Mouse (Mus musculus) common myeloid progenitor, adult 5-6 weeks (primary cell): ENCODE results near the gene Stxbp3. TPM values are rescaled to one million over a fixed set of nuclear protein-coding genes. Genes with fewer than 3 reads are reported as not detected.

ENCODE experiments used
- ATAC-seq: replicated peaks from 2 replicates; pipeline ENCODE4 v1.8.0; 2016; ENCODE audit warnings: low read depth, mild to moderate bottlenecking, moderate TSS enrichment, inconsistent platforms; ENCODE audit not compliant: poor library complexity, severe bottlenecking
- total RNA-seq: library from RNA; stranded (forward); fragments of 200-1000, 187-1606 nt; gene quantifications from 2 replicates; pipeline ENCODE4 v1.2.3, GENCODE M21; 2017

The Stxbp3 gene
- total RNA-seq, 1 experiment from 2014 or later, result 36.5 TPM

DNA sequence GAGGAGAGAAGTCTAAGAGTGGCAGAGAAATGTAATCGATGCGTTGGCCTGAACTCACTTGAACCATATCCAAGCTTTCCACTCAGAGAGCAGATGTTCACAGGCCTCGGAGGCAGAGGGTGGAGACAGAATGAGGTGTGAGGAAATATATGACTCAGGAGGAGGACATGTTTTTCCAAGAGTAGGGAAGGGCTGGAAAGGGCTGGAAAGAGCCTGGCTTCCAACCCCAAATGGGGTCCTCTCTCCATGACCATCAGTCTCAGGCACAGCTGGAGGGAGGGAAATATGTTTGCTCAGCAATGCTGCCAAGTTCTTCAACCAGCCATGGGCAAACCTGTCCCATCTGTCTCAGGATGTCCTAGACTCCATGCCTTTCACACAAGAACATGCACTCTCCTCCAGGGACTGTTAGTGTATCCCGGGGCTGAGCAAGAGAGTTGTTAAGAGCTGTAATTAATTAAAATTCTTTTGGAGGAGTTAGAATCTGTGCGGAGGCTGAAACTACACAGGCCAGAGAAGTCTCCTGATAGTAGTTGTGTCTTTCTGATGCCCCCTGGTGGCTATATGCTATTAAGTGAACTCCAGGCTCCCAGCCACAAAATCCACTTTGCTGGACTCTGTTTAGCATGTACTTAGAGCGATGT is 69.5 kb downstream of the Stxbp3 start:
- ATAC-seq, result peak; percentile 80

DNA sequence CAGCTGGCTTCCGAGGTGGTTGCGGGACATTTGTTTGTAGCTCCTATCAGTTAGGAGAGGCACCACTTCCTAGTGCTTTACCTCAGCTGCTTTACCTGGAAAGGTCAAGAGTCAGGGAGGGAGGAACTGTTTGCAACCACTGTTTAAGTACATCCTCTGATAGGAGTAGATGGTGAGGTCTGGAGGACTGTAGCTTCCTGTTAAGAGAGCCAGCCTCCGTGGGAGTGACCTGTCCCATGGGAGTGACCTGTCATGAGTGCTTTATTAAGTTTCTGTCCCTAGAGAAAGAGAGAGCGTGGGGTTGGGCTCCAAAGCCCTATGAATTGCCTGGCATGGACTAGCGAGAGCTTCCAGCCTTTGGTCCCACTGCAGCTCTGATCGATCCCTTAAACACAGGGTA is 70.8 kb downstream of the Stxbp3 start:
- no peak for ATAC-seq

DNA sequence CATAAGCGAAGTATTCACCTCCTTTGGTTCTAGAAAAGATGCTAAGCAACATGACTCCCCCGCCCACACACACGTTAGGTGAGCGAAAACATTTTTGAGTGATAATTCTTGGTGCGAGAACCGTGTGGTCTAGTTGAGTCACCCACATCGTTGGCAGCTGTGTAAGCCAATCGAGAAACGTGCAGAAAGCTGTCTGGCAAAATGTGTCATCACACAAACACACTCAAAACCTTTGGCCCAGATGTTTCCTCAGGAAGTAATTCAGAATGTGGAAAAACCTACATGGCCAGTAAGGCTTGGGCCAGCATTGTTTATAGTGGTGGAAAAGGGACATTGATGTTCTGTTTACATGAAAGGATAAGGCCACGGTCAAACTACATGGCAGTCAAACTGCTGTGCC is 72.9 kb downstream of the Stxbp3 start:
- peak; percentile 39 for ATAC-seq

- ATAC-seq, result no peak
These were observed 73.4 kb downstream of the Stxbp3 start for GRCm38 (mm10) chr3:108766943-108767342.

DNA sequence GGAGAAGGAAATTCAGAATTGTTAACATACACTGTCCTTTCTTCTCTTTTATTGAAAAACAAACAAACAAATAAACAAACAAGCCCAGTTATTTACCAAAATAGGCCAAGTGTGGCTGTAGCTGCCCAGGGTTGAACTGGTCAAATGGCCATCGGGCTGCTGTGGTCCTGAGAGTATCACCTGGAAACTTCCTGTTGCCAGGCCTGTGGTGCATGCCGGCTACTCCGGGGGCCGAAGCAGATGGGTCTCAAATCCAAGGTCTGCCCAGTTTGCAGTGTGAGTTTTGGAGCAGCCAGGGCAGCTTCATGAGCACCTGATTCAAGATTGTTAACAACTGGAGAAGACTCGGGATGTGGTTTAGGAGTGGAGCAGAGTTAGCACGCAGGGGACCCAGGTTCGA is 74.8 kb downstream of the Stxbp3 start:
- no peak for ATAC-seq

GRCm38 (mm10) chr3:108764976-108765375 is 75.3 kb downstream of the Stxbp3 start:
- ATAC-seq, result peak; percentile 60; the same call in 1 of the 2 replicates

DNA sequence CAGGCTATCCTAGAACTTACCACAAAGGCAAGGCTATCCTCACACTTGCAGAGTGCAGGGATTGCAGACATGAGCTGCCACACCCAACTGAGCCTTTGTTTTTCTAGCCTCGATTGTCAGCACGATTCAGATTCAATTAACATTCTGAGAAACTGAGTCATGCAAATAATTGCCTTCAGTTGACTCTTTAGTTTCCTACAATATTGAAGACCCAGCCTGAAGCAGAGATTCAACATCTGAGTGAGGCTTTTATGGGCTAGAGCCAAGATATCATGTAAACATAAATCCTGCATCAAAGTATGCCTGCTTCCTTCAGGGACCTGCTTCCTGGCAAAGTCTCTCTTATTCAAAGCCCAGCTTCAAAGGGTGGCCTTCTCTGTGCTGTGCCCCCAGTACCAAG is 76.6 kb downstream of the Stxbp3 start:
- no peak for ATAC-seq

GRCm38 (mm10) chr3:108762597-108763111 is 77.7 kb downstream of the Stxbp3 start:
- ATAC-seq, result no peak

- no peak for ATAC-seq
These were observed 80.5 kb downstream of the Stxbp3 start for GRCm38 (mm10) chr3:108759566-108760420.

GRCm38 (mm10) chr3:108757570-108757969 is 82.8 kb downstream of the Stxbp3 start:
- ATAC-seq, result no peak

DNA sequence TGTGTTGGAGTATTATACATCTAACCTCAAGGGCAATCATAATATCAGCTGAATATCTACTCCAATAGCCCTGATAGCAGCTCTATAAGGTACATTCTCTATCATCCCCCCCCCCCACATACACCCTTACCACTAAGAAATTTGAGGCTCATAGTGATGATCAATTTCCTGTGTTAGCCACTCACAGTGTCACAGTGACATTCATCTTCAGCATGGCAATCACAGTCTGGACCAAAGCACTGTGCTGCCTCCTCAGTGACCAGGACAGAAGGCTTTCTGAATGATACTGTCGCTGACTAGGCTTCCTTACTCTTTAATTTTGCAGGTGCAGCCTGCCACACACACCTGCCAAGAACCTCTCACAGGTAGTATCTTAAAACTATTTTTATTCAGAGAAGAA is 84.2 kb downstream of the Stxbp3 start:
- ATAC-seq, result no peak

GRCm38 (mm10) chr3:108755542-108755941 is 84.8 kb downstream of the Stxbp3 start:
- no peak for ATAC-seq

GRCm38 (mm10) chr3:108754541-108754940 is 85.8 kb downstream of the Stxbp3 start:
- no peak for ATAC-seq

GRCm38 (mm10) chr3:108751691-108752090 is 88.6 kb downstream of the Stxbp3 start:
- 0 out of 2 replicates have a peak, but pooled peaks have one; percentile 32 for ATAC-seq

DNA sequence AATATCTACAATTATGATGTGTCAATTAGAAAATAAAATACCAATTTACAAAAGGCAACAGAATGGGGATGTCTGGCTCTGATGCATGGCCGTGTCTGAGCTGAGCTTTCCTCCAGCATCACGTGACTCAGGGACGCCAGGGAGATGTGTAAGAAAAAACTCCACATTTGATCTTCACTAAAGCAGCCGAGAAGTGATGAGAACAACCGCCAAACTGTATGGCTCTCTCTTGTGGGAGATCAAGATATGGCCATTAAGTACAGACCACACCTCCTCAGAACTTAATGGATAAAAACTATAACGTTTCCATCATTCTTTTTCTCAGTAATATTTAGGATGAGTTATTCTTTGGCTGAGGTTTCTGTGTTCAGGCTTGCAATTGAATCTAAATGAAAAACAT is 89.3 kb downstream of the Stxbp3 start:
- ATAC-seq, result no peak; the same call in 1 of the 2 replicates

DNA sequence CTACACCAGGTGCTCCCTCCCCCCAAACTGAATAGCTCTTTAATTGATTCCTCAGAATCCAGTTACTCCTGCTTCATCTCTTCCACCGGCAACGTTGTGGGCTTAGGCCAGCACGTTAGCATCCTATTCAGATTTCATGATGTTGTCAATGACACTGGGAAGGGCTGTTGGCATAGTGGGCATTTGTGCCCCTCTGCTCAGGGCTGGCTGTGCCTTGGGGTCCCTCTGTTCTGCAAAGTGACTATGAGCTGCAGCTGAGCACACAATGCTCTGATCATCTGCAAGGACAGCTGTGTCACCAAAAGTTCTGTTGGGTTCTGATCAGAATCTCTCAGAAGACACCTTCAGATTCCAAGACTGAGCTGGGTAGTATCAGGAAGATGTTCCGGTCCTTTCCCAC is 96.3 kb downstream of the Stxbp3 start:
- no peak for ATAC-seq

Other genes with a start within 250 kb of the Stxbp3 start
- 5.0 and 10.3 TPM in 2 replicates for gene Wdr47, start 249.2 kb downstream of the Stxbp3 start, total RNA-seq
- 87.6 and 91.5 TPM in 2 replicates for gene Clcc1, start 186.6 kb downstream of the Stxbp3 start, total RNA-seq
- 25.1 and 26.1 TPM in 2 replicates for gene Gpsm2, start 118.2 kb downstream of the Stxbp3 start, total RNA-seq
- not detected in 2 replicates for gene Aknad1, start 100.9 kb downstream of the Stxbp3 start, total RNA-seq
- gene Fndc7, start 49.5 kb upstream of the Stxbp3 start, total RNA-seq, result 0.37 TPM in 1 of 2 replicates, not detected in the other
- gene Prpf38b, start 71.2 kb upstream of the Stxbp3 start, total RNA-seq, result 293 and 352 TPM in 2 replicates
- not detected in 2 replicates for gene Henmt1, start 99.3 kb upstream of the Stxbp3 start, total RNA-seq
- not detected in 2 replicates for gene Gm9857, start 99.9 kb upstream of the Stxbp3 start, total RNA-seq
- gene Fam102b, start 187.1 kb upstream of the Stxbp3 start, total RNA-seq, result 18.9 and 21.0 TPM in 2 replicates
- gene Slc25a54, start 239.9 kb upstream of the Stxbp3 start, total RNA-seq, result not detected in 2 replicates